Mouse (Mus musculus): Measurements from ENCODE around the gene 2310061I04Rik.

2310061I04Rik gene

DNA sequence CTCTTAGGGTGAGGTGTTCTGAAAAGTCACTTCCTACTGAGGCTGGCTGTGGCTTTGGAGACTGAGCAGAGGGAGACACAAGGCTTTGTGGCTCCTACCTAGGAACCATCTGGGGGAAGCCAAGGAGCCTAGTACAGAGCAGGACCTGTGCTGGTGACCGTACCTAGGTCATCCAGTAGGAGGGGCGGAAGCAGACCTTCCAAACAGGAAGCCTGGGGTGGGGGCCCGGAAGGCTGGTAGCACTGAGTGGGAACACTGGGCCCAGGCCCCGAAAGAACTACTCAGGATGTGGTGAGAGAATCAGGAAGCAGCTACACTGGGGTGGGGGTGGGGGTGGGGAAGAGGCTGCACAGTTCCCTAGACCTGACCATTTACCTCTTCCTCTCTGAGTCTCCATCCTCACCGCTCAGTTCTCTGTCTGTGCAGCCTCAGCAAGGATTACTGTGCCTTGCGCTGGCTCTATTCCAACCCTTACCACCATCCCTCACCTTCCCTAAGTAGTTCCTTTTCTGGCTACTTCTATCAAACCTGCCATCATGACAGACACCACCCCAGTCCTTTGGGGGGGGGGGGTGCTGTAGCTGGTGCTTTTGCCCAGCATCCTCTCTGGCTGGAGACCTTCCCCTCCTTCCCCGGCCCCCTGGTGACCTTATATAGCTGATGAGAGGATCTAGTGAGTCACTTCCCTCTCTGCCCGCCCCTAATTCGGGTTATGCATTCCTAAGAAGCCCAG lies 26.9 kb downstream of the 2310061I04Rik start:
- no peak for DNase-seq (ENCODE audit: low spot score in 2 of 2)

DNA sequence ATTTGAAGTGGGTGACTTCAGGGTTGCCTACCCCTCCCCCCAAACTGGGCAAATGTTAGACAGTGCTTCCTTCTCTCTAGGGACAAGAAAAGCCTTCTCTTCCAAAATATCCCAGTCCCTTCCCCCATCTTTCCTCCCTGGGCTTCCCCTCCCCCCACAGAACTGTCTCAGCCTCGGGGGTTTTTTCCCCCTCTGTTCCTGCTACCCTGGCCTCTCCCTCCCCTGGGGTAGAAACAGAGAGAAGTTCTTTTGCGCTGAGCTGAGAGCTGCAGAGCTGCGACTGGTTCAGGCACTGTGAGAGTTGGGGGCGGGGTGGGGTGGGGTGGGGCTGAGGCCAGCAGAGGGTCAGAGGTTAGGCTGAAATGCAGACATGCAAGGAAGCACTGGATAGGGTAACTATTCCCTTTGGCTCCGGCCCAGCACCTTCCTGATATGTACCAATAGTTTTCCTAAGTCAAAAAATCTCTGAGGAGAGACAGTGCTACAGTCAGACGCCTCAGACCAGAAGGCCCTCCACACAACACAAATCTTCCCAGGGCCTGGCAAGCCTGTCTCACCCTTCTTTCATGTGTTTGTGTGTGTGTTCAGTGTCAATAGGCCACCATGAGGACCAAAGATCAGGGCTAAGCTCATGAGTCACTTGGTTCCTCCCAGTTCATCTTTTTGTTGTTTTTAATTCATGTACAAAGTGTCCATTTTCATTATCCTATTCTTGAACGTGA lies 27.7 kb downstream of the 2310061I04Rik start:
- no peak for DNase-seq (ENCODE audit: low spot score in 2 of 2)

DNA sequence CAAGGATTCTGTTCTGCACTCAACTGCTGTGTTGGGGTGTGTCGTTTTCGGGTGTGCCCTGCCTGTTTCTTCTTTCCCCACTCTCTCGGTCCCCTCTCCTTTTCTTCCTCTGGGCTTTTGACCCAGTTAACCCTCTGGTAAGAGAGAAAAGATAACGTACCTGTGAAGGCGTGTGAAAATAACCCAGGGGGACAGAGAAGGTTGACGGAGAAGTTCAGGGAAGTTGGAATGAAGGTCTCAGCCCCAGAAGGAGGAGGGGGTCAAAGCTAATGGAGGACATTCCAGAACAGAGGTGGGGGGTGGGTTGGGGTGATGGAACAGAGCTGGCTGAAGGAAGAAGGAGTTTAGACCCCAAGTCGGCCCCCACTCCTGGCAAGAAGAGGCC lies 28.3 kb downstream of the 2310061I04Rik start:
- no peak for DNase-seq (ENCODE audit: low spot score in 2 of 2)

DNA sequence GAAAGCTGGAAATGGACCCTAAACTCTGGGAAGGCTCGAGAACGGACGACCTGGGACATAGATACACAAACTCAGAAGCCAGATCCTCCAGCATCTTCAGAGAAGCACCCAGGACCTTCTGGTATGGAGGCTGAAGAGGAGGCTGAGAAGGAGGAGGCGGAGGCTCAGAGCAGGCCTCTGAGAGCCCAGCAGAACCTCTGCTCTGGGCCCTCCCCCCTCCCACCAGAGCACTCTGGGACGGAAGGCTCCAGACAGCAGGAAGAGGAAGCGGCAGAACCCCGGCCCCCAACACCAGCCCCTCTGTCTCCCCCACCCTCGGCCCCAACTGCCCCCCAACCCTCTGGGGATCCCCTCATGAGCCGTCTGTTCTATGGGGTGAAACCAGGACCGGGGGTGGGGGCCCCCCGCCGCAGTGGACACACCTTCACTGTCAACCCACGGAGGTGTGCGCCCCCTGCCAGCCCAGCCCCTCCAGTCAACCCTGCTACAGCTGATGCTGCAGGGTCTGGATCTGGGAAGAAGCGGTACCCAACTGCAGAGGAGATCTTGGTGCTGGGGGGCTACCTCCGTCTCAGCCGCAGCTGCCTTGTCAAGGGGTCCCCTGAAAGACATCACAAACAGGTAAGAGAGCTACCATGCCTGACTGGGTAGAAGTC lies 28.9 kb downstream of the 2310061I04Rik start:
- no peak for DNase-seq (ENCODE audit: low spot score in 2 of 2)

DNA sequence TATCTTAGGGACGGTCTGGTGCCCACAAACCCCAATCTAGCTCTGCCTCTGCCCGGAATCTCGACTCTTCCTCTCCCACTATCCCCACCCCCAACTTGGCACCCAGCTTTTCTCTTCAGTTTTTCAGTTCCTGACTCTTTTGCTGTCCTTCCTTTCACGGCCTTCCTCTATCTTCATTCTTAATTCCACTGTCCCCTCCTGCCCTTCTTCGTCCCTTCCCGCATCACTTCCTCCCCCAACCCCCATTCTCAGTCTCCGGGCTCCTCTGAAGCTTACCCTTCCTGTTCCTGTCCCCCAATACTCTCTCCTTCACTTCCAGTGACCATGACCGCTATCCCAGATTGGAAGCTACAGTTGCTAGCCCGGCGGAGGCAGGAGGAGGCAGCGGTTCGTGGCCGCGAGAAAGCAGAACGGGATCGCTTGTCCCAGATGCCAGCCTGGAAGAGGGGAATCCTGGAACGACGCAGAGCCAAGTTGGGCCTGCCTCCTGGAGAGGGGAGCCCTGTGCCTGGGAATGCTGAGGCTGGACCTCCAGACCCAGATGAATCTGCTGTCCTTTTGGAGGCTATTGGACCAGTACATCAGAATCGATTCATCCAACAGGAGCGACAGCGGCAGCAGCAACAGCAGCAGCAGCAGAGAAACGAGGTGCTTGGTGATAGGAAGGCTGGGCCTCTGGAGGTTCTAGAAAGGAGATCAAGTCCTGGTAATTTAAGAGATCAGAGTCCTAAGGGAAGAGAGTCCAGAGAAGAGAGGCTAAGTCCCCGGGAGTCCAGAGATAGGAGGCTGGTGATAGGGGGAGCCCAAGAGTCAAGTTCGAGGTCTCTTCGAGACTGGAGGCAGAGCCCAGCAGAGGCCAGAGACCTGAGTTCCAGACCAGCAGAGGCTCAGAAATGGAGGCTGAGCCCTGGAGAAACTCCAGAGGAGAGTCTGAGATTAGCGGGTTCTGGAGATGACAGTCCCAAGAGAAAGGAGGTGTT lies 30.0 kb downstream of the 2310061I04Rik start:
- no peak for DNase-seq (ENCODE audit: low spot score in 2 of 2)

DNA sequence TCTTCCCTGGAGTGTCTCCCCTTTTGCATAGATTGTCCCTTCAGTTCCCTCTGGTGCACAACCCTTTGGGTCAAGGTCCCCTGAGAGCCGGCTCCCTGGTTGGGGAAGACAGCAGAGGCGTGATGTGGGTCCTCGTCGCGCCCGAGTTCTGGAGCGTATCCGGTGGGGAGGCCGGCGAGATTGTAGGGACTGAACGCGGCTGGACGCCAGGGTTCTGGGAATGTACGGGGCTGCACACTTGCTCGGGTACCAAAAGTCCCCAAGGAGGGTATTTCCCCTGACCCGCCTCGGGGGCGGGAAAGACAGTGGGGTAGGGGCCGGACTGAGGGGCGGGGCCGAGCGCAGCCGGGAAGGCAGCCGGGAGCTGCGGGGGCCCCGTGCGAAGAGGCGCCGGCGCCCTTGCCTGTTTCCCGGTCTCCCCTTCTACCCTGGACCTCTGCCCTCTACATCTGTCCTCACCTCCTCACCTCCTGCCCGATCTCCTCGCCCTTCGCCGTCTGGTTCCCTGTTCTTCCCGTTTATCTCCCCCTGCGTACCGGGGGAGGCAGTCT lies 30.9 kb downstream of the 2310061I04Rik start:
- DNase-seq (ENCODE audit: low spot score in 2 of 2): peak in 1 of 2 experiments; percentile 39

GRCm38 (mm10) chr17:35865481-35866280 lies 31.6 kb downstream of the 2310061I04Rik start, which contains the start of gene Ppp1r18:
Ppp1r18 (plus strand) TSS chr17:35865593.
- DNase-seq (ENCODE audit: low spot score in 2 of 2): no peak

DNA sequence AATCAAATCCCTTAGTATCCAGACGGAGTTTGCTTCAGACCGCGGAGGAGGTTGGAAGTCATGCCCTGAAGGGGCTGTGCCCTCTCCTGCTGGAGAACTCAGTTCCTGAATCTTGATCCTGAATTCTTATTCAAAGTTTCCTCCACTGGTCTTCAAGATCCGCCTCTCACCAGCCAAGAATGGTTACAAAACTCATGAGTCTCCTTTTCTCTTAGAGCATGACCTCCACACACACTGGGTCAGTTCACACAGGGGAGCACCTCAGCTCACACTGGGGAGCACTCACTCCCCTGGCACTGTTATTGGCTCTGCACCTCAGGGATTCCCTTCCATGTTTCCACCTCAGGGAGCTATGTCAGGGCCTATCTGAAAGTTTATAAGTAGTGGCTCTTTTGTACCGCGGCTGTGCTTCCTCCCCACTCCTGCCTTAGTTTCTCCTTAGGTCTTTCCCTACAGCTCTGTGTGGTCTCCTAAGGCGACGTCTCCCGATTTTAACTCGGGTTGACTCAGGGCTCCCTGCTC lies 32.3 kb downstream of the 2310061I04Rik start:
- no peak for DNase-seq (ENCODE audit: low spot score in 2 of 2)

GRCm38 (mm10) chr17:35861198-35861857 lies 35.9 kb downstream of the 2310061I04Rik start, which contains the start of gene Nrm:
Nrm (plus strand) TSS chr17:35861318.
- peak; percentile 92 for DNase-seq (ENCODE audit: low spot score in 2 of 2)

- DNase-seq (ENCODE audit: low spot score in 2 of 2): no peak
These were observed 36.4 kb downstream of the 2310061I04Rik start for GRCm38 (mm10) chr17:35860831-35861197.

- no peak for DNase-seq (ENCODE audit: low spot score in 2 of 2)
These were observed 37.4 kb downstream of the 2310061I04Rik start for GRCm38 (mm10) chr17:35859835-35860234.

DNA sequence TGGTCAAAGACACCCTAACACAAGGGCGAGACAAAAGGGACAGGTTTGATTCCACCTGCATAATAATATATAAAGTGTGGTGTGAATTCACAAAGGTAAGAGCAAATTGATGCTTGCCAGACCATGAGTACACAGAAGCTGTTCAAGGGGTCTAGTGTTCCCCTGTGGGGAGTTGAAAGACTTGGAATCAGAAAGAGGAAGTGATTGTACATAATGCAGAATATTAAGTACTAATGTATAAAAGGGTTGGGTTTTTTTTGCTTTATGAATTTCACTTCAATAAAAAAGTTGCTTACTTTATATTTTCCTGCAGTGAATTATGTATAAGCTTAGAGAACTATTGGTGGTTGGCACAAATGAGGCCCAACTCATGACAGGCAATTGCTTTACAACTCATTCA lies 37.9 kb downstream of the 2310061I04Rik start:
- DNase-seq (ENCODE audit: low spot score in 2 of 2): no peak

- DNase-seq (ENCODE audit: low spot score in 2 of 2): no peak
These were observed 46.3 kb downstream of the 2310061I04Rik start for GRCm38 (mm10) chr17:35850974-35851373.

- DNase-seq (ENCODE audit: low spot score in 2 of 2): peak; percentile 47 to 51
These were observed 49.1 kb downstream of the 2310061I04Rik start for GRCm38 (mm10) chr17:35848112-35848511.

- DNase-seq (ENCODE audit: low spot score in 2 of 2): no peak
These were observed 53.7 kb downstream of the 2310061I04Rik start for GRCm38 (mm10) chr17:35843514-35843913.

Measured in frontal cortex, postnatal 36 days (tissue).